Mouse (Mus musculus) liver, embryonic 14.5 days (tissue): ENCODE results near the gene Tmprss15.

ENCODE experiments used
- CTCF ChIP-seq: IDR thresholded peaks from 2 replicates; pipeline ENCODE4 v1.5.1; 2016; ENCODE audit warnings: antibody characterized with exemption, low read depth, control low read depth
- EP300 ChIP-seq: IDR thresholded peaks from 2 replicates; pipeline ENCODE4 v1.6.1; 2016; ENCODE audit warnings: antibody characterized with exemption, low read depth

GRCm38 (mm10) chr16:79090997-79091396, at the start of gene Tmprss15:
- TF ChIP-seq CTCF: no peak
- no peak for TF ChIP-seq EP300
